Mouse (Mus musculus) kidney, adult 18-20 months (tissue): ENCODE results near the gene 3110040N11Rik.
"Not testable (repeated sequence)": the region's sequence is repeated elsewhere in the genome, so short reads cannot be mapped to it uniquely, and the experiment has no call there.

Experiments used
- DNase-seq: peaks from one replicate; pipeline ENCODE4 v3.0.0; 2021

3110040N11Rik gene

DNA sequence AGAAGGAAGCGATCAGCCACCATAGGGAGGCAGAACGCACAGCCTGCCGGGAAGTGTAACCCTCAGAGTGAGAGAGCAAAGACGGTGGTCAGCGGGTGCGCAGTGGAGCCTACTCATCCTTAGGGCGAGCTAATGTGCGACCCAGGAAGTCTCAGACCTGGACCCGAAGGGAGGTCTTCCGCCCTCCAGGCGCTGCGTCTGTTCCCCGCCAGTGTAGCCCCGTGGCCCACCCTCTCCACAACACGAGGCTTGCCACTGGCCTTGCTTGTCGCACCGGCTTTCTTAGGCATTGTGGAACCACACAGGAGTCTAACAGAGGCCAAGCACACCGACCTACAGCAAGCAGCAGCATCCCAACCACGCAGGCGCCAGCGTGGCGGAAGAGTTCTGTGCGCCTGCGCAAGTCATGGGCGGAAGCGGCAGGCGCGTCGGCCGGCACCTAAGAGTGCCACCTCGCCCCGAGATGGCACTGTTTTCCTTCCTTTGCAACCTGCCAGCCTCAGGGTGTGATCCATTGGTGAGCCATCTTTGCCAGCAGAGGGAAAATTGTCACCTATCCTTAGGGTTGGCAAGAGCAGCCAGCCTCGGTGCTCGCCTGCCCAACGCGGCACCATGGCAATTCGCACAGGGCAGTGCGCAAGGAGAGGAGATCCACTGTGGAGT lies at the start of gene 3110040N11Rik:
TSS of gene 3110040N11Rik (minus strand) at position 384 of the 663 bp plus-strand sequence.
- DNase-seq = peak; percentile 85

DNA sequence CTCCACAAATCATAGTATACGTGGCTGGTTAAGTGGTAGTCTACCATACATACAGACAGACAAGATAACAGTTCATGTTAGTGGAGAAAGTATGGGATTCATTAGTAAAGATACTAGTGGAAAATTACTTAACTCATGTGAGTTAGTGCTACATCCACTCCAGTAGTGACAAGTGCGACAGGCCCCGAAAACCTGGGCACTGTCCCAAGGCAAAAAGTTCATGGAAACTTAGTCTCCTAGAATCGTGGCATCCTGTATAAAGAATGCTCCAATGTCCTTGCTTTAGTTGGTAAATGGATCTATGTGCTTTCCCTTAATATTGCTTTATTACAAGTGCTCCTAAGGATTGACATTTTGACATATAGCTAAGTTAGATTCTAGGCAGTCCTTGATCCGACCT lies 48.5 kb upstream of the 3110040N11Rik start:
- DNase-seq = not testable (repeated sequence)

DNA sequence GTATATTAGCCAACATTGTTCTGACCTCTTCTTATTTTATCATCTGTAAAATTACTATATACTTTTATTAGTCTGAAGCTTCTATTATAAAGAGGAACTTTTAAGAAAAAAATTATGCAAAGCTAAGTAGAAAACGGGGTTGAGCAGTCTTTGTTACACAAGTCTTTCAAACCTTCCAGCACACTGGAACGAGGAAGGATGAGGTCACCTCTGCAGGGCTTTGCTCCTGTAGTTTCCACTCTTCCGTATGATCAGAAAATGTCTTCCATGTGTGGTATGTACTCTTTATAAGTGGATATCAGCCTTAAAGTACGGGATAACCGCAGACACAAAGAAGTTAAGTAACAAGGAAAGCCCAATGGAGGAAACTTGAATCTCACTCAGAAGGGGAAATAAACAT lies 46.2 kb upstream of the 3110040N11Rik start:
- no peak for DNase-seq

DNA sequence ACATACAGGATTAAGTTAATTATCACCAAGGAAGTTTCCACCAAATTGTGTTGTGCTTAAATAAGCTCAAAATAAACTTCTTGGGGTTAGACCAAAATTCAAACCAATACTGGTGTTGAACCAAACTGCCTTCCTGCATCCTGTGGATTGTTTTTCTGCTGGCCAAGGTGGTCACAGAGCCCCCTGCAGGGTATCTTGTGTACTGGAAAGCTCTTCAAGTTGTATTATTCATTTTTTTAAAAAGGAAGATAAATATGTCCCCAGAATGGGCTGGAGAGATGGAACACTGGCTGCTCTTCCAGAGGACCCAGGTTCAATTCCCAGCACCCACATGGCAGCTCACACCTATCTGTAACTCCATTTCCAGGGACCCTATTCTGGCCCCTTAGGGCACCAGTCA lies 45.6 kb upstream of the 3110040N11Rik start:
- no peak for DNase-seq

DNA sequence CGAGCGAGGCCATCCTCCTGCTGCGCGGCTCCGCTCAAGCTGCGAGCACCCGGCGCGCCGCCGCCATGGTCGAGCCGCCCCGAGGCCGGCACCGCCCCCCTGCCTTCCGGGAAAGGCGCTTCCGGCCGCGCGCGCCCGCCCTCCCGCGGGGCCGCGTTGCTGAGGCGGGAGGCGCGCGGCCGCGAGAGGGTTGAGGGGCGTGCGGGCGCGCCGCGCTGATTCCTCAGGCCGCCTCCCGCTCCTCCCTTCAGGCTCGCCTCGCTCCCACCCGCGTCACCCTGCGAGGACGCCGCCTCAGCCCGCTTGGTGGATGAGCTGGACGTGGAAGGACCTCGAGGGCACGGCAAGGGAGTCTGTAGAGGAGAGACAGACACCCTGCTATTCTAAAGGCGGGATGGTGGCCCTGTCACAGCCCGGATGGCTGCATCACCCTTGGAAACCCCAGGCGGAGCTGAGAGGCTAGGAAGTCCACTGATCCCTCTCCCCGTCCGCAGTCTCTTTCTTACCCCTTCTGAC lies 40.2 kb upstream of the 3110040N11Rik start, which contains the start of gene Btbd1:
TSS of gene Btbd1 (minus strand) at position 53 of the 516 bp plus-strand sequence.
- DNase-seq = peak; percentile 88

DNA sequence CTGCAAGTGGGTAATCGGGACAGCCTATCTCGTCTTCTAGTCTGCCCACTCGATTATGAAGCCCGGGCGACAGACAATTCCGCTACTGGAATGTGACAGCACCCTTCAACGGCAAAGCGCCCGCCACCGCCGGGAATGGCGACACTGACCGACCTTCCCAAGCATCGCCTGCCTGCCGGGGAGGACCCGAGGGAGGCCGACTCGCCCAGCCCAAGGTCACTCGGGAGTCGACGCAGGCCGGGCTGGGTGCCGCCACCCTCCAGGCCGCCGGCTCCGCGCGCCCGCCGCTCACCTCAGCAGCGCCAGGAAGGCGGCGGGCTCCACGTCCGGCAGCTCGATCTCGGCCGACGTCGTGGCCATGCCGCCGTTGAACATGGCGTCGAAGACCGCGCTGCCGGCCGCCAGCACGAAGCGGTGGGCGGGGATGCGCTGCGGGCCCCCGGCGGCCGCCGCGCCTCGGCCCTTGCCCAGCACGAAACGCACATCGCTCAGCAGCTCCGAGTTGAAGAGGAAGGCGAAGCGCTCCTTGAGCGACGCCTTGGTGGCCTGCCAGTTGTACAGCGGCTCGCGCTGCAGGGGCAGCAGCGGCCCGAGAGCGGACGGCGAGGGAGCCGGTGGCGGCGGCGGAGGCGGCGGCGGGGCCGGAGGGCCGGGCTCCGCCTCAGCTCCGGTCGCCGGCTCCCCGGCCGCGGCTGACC lies 39.6 kb upstream of the 3110040N11Rik start:
- peak; percentile 77 for DNase-seq

DNA sequence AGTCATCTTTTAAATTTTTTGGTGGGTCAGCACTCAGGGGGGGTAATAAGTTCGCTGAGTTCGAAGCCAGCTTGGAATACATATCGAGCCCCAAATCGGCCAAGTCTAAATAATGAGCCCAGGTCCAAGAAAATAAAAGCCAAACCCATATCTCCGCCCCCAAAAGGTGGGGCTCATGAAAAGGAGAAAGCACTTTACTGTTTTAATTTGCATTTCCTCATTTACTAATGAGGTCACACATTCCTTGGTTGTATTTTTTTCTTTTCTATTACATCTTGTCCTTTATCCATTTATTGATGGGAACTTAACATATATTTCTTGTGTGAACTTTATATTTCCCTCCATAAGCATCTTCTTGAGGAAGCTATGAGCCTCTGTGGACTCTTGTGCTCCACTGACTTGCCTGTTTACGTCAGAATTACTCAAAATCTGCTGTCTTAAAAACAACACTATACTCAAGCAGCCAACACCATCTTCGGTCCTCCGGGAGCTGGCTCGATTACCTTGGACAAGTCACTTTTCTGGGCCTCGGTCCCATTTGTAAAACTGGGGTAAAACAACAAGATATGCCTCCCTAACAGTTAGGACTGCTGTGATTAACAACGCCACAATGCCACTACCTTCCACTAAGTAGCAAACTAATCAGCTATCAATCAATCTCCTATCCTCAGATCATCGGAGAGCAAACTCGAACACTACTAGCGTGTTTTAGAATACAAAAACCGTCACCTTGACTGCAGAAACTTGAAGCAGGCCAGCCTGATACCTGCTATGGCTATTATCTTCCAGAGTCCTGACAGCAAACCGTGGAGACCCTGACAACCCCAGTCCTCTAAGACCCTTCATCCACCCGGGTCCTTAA lies 38.8 kb upstream of the 3110040N11Rik start:
- peak; percentile 17 for DNase-seq

DNA sequence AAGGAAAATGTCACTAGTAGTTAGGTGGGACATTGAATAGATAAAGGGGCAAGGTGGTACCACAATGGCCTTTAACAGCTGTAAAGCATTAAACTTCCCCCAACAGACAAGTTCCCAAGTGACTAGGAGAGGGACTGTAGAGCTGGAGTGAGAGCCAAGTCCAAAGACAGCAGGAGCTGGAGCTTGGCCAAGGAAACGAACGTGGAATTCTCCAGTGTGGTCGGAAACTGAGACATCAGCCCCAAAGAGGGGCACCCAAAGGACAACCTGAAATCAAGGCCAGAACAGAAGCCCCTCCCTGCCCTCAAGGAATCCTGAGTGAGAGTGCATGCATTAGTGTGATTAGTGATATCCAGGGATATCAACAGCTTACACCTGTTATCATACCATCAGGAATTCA lies 36.1 kb upstream of the 3110040N11Rik start:
- DNase-seq = peak; percentile 54

DNA sequence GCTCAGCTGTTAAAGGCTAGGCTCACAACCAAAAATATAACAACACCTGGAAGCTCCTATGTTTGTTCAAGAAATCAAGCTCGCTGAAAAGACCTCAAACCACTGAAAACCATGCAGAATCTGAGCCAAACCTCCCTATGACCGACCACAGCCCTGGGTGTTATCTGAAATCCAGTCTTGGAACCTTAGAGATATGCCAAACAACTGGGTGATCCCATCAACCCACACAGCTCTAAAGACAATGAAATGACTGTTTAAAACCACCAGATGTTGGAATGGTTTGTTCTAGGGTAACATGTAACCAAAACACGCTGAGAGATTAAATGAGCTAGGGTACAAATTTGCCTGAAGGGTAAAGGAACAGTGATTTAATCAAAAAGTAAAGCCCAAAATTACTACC lies 35.6 kb upstream of the 3110040N11Rik start:
- no peak for DNase-seq

DNA sequence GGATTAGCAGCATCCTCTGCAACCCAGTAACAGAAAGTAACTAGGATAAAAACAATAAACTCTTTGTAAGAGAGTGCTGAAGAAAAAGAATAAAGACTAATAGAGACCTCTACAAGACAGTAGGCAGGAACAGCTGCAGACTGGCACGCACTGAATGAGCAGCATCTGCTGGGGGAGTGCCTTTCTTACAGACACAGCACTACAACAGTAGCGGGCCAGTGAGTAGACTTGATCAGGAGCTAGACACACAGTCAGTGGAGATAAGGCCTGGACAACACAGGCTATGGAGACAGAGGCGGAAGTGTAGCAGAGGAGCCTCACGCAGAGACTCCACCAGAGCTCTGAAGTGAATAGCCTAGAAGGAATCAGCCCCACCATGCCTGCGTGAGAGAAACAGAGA lies 16.8 kb upstream of the 3110040N11Rik start:
- no peak for DNase-seq

DNA sequence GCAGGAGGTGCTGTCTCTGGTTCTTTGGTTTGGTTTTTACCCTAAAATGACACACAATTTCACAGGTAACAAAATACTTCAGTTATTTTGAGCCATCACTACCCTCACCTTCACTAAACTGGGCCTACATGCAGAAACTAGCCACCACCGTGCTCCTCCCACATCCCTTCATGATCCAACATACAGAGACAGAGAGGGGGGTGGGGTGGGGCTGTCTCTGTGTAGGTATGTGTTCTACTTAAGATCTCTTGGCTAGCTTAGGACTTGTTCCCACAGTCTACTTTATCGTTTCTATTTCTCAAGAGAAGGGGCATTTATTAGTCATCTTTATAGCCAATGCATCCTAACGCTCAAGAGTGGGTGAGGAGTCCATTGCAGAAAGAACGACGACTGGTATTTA lies 742 bp downstream of the 3110040N11Rik start:
- no peak for DNase-seq

DNA sequence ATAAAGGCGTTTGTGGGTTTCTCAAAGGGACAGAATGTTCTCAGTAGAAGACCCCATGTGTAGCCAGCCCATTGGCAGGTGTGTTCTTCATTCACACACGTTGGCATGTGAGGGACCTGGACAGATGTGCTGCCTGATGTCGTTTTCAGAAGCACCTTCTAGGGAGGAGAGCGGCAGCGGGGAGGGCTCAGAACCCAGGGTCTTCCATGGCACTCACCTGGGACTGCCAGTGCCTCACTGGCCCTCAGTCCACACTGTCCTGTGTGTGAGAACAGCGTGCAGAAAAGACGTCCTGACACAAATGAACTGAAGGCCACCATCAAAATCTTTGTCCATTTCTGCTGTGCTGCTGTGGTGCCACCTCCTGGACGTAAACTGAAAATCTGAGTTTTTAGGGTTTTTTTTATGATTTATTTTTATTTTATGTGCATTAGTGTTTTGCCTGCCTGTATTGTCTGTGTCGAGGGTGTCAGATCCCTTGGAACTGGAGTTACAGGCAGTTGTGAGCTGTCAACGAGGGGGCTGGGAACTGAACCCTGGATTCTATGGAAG lies 11.5 kb downstream of the 3110040N11Rik start:
- no peak for DNase-seq

DNA sequence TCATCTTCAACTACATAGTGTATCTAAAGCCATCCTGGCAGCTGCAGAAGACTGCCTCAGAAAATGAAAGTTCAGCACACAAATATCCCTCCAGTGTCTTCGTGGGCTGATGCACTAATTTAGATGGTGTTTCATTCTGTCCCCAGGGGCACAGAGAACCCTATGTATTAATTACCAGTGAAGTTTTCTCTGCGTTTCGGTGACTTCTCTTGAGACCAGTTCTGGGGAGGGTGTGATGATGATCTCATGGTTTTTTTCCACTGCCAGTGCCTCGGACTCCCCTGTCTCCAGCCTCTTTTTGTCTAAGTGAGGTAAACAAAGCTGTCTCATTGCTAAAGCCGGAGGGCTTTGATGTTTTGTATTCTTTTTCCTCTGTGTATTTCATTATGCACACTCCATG lies 14.0 kb downstream of the 3110040N11Rik start:
- no peak for DNase-seq

DNA sequence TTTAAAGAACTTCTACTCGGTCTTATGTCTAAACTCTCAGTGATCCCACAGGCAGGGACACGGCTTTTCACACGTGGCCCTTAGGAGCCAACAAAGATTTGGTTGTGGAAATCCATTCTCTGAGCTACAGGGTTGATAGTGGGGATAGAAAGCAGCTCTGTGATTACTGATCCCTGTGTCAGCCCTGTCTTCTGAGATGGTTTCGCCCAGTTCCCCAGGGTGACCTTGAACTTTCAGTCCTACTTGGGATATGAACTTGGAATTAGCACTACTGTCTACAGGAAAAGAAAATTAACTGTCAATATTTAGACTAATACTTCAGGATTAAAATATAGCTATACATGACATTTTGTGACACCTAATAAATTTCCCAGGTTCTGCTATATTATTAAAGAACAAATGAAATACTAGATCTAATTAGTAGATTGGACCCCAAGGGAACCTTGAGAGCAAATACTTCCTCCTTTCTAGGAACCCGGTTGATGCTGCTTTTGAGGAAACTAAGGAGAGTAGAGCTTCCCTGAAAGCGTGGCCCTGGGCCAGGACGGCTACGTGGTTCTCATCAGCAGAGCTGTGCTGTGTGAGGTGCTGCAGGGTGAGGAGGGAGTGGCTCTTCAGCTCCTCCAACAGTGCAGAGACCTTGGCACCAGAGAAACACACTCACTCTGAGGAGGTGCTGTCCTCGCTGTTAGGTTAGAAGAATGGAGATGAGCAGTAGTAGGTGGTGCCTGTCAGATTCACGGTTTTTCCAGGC lies 16.3 kb downstream of the 3110040N11Rik start:
- DNase-seq = no peak

DNA sequence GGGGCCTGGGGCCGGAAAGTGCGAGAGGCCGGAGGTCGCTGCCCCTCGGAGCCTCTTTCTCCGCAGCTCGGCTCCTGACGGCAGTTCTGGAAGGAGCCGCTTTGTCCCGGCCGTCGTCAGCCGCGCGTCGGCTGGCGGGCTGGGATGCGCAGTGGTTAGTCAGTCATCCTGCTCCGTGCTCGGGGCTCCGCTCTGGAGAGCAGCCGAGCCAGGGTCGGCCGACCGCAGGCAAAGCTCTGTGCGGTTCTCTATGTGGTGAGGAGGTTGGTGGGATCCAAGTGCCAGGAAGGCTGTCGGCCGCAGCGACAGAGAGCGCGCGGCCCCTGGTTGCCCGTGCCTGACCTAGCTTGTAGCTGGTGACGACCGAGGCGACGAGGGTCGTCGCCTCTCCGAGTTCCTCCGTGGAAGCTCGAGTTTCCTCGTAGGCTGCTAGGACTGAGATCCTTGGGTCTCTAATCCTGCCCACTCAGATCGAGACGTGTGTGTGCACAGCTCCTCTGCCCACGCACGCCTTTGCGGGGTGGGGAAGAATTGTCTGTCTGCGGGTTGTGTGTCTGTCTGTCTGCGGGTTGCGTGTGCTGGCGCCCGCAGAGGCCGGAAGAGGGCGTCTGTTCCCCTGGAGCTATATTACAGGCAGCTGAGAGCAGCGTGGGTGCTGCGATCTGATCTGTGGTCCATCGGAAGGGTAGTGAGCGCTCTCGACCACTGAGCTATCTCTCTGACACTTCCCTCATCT lies 26.0 kb downstream of the 3110040N11Rik start:
- DNase-seq = peak; percentile 24

DNA sequence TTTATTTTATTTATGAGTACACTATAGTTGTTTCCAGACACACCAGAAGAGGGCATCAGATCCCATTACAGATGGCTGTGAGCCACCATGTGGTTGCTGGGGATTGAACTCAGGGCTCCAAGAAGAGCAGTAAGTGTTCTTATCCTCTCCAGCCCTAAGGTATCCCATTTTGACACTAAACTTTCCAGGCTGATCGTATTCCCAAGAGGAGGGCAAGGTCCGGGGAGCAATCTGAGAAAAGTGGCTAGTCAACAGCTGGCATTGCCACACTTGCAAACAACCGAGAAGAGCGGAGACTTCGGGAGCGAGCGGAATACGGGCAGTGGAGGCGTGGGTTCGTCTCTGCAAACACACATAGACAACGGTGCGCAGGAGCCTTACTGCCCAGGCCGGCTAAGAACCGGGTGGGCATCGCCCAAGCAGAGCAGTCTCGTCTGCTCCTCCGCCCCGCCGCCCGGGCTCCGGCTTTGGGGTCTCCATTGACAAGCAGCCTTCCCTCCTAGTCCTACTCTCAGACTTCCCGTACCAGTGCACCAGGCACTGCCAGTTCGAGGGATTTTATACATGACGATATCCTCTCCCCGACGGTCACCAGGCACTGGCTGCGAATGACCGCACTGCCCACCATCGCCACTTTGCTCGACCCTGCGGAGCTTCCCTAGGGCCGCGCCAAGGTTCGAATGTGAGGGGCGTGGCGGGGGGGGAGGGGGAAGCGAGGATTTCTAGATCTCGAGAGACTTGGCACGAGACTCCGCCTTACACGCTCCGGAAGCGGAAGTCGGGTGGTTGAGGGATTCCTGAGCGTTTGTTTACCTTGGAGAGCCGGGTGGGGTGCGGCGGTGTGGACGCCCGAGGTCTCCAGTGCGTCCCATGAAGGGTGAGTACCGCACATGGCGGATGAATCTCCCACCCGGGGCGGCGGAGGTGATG lies 26.8 kb downstream of the 3110040N11Rik start, which contains the start of gene Ramac:
TSS of gene Ramac (plus strand) at position 746 of the 930 bp plus-strand sequence.
- DNase-seq = peak; percentile 89

DNA sequence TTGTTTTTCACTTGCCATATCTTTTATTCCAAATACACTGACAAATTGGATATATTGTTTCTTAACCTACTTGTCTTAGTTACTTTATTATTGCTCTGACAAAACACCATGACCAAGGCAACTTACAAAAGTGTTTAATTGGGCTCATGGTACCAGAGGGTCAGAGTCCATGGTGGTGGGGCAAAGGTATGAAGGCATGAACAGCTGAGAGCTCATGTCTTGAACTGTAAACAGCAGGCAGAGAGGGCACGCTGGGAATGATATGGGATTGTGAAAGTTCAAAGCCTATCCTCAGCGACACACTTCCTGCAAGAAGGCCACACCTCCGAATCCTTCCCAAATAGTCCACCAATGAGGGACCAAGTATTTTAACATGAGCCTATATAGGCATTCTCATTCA lies 41.3 kb downstream of the 3110040N11Rik start:
- no peak for DNase-seq

DNA sequence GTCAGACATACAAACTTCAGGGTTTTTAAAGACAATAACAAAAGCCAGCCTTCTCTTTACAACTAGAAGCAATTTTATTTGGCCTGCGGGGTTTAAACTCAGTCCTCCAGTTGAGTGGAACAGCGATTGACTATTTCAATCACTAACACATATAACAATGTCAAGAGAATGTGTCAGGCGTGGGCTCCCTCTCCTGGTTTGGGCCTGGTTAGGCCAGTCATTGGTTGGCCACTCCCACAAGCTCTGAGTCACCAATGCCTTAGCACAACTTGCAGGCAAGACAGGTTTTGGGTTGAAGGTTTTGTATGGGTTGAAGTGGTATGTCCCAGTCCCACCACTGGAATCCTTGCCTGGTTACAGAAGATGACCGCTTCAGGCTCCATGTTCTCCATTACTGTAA lies 45.1 kb downstream of the 3110040N11Rik start:
- no peak for DNase-seq

DNA sequence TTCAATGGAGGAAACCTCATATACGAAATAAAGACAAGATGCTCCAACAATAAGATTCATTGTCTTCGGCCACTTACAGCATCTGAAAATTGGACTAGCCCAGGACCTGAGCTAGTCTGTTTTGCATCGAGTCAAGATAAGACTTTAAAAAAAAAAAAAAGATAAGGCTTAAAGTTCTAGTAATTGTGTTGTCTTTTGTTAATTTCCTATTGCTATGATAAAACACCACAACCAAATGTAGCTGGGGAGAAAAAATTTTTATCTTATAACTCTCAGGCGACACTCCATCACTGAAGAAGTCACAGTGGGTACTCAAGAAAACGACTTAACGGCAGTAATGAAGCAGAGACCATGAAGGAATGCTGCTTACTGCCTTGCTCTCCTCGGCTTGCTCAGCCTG lies 49.3 kb downstream of the 3110040N11Rik start:
- DNase-seq = no peak

DNA sequence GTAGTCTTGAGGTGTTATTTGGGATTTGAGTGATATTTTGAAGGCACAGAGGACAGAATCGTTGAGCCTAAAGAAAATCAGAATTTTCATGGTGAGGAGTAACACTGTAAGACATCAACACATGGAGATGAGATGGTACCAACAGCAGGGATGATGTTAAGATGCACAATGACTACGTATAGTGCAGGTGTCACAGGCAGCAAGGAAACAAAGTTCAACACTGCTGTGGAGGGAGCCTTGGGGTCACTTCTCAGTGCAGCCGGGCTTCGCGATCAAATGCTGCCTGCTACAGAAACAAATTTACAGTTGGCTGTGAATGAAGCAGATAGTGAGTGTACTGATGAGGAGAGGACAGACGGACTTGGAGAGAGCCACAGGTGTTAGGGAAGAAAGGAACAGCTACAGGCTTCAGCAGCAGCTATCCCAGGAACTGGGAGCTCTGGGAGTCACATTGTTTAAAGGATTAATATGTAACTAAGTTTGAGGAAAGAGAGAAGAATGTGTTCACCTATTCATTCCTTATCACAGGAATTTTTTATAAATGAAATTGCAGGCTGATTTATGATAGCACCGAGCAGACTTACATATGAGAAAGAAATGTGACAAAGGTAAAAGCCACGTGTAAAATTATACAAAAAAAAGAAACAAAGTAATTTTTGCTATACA lies 50.4 kb downstream of the 3110040N11Rik start:
- DNase-seq = no peak
